Mouse (Mus musculus) heart, embryonic 13.5 days (tissue): ENCODE data around the gene Slc5a4b. TPM values are rescaled to one million over a fixed set of nuclear protein-coding genes. Genes with fewer than 3 reads are reported as not detected.

Experiments
- ATAC-seq: fragments of 200-750 bp; cut with Nextera tagmentation; 2 replicates; pipeline ENCODE4 v1.8.0; 2017; ENCODE audit warnings: moderate TSS enrichment; ENCODE audit not compliant: insufficient number of reproducible peaks, low FRiP score, low TSS enrichment; ENCODE audit errors: extremely low read depth
- H3K27ac ChIP-seq: fragments of 300-500 bp; sonication (generic); replicated peaks from 2 replicates; pipeline ENCODE4 v1.5.1; 2015; ENCODE audit warnings: moderate library complexity, mild to moderate bottlenecking, inconsistent platforms
- H3K27me3 ChIP-seq: fragments of 300-500 bp; sonication (generic); replicated peaks from 2 replicates; pipeline ENCODE4 v1.6.1; 2015; ENCODE audit warnings: mild to moderate bottlenecking, inconsistent platforms
- H3K36me3 ChIP-seq: fragments of 300-500 bp; sonication (generic); 2 replicates; pipeline ENCODE4 v1.6.1; 2015; ENCODE audit warnings: mild to moderate bottlenecking, inconsistent platforms
- H3K4me1 ChIP-seq: fragments of 300-500 bp; sonication (generic); 2 replicates; pipeline ENCODE4 v1.6.1; 2015; ENCODE audit warnings: inconsistent platforms
- H3K4me2 ChIP-seq: fragments of 300-500 bp; sonication (generic); 2 replicates; pipeline ENCODE4 v1.6.1; 2015; ENCODE audit warnings: inconsistent platforms, mild to moderate bottlenecking, moderate library complexity
- H3K4me3 ChIP-seq: fragments of 300-500 bp; sonication (generic); 2 replicates; pipeline ENCODE4 v1.5.1; 2015; ENCODE audit warnings: moderate library complexity, mild to moderate bottlenecking, inconsistent platforms
- H3K9ac ChIP-seq: fragments of 300-500 bp; sonication (generic); 2 replicates; pipeline ENCODE4 v1.6.1; 2015; ENCODE audit warnings: inconsistent platforms, mild to moderate bottlenecking, moderate library complexity
- H3K9me3 ChIP-seq: fragments of 300-500 bp; sonication (generic); 2 replicates; pipeline ENCODE4 v1.6.1; 2016; ENCODE audit warnings: inconsistent platforms
- WGBS: fragments of 180-500 bp; shearing (Covaris S2); methylation state at CpG from one replicate; pipeline ENCODE4 v1.1.7; 2015; ENCODE audit warnings: mixed read lengths; 5-methylcytosine and 5-hydroxymethylcytosine counted together
- polyA plus RNA-seq: library from polyadenylated mRNA; unstranded; fragments of >200 nt; fragmentation: Nextera tagmentation; extraction: Ambion mirVana; gene quantifications from 2 replicates; pipeline ENCODE4 v1.2.1, GENCODE M21; 2015

Gene Slc5a4b
- polyA plus RNA-seq, 1 experiment from 2014 or later: not detected

- no peak overlapping the region for H3K9ac ChIP-seq
- H3K4me2 ChIP-seq: no peak overlapping the region
- no peaks in the 10 kb centered on the region for H3K9me3 ChIP-seq
- H3K4me1 ChIP-seq: peaks cover 18% of the 10 kb centered on the region
- peaks cover 71% of the 10 kb centered on the region for H3K36me3 ChIP-seq
- ATAC-seq: no peak
- no peaks in the 10 kb centered on the region for H3K27me3 ChIP-seq
- 85% methylated on average over 5 of the region's 5 CpGs for WGBS
- H3K27ac ChIP-seq: no peak overlapping the region
- no peak overlapping the region for H3K4me3 ChIP-seq
Observed at GRCm38 (mm10) chr10:76036962-76037361, 73.8 kb downstream of the Slc5a4b start.

DNA sequence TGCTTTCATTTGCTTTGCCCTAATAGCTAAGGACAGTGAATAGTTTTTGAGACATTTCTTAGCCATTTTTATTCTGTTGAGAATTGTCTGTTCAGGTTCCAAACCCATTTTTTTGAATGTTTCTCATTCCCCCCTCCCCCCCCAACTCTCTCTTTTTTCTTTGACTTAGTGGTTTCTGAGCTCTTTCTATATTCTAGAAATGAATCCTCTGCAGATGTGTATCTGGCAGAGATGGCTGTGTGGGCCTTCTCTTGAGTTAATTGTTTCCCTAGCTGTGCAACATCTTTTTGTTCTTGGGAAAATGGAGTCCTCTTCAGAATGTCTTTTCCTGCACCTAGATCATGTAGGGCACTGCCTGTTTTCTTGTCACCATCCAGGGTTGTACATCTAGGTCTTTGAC, 75.5 kb downstream of the Slc5a4b start:
- Histone ChIP-seq H3K9me3 (no peaks in the 10 kb centered on the region), H3K27me3 (no peaks in the 10 kb centered on the region), H3K36me3 (peaks cover 56% of the 10 kb centered on the region), H3K4me1 (peaks cover 22% of the 10 kb centered on the region), H3K4me3 (no peak overlapping the region), H3K27ac (no peak overlapping the region), H3K9ac (no peak overlapping the region), H3K4me2 (no peak overlapping the region)
- no peak for ATAC-seq

- Histone ChIP-seq H3K27ac (no peak overlapping the region), H3K4me3 (peak overlapping the region; percentile 92; the same call in 1 of the 2 replicates), H3K4me1 (peaks cover 22% of the 10 kb centered on the region), H3K9ac (no peak overlapping the region), H3K36me3 (peaks cover 45% of the 10 kb centered on the region), H3K9me3 (no peaks in the 10 kb centered on the region), H3K4me2 (peak overlapping the region; percentile 79), H3K27me3 (no peaks in the 10 kb centered on the region)
- WGBS: 87% methylated on average over 8 of the region's 8 CpGs
- ATAC-seq: no peak
Observed at GRCm38 (mm10) chr10:76034001-76034600, 76.7 kb downstream of the Slc5a4b start.

GRCm38 (mm10) chr10:76033119-76033455, 77.7 kb downstream of the Slc5a4b start:
- Histone ChIP-seq H3K27ac (peak overlapping the region; percentile 79; the same call in 1 of the 2 replicates), H3K9ac (peak overlapping the region; percentile 97), H3K27me3 (no peaks in the 10 kb centered on the region), H3K4me1 (peaks cover 25% of the 10 kb centered on the region), H3K9me3 (no peaks in the 10 kb centered on the region), H3K4me3 (peak overlapping the region; percentile 92), H3K36me3 (peaks cover 35% of the 10 kb centered on the region), H3K4me2 (peak overlapping the region; percentile 79)
- 18% methylated on average over 7 of the region's 7 CpGs for WGBS
- ATAC-seq: no peak

- Histone ChIP-seq H3K9me3 (no peaks in the 10 kb centered on the region), H3K36me3 (peaks cover 29% of the 10 kb centered on the region), H3K27ac (peak within 1 kb of the TSS; percentile 79), H3K27me3 (no peaks in the 10 kb centered on the region), H3K4me1 (peaks cover 27% of the 10 kb centered on the region), H3K9ac (peak within 1 kb of the TSS; percentile 97), H3K4me2 (peak within 1 kb of the TSS; percentile 79), H3K4me3 (peak within 1 kb of the TSS; percentile 92)
- under 1% methylated on average over 55 of the region's 58 CpGs for WGBS
- peak; percentile 98 for ATAC-seq
Observed at GRCm38 (mm10) chr10:76032402-76033118, 78.2 kb downstream of the Slc5a4b start, which contains the start of gene Zfp280b. Zfp280b (plus strand) TSS chr10:76032650.

DNA sequence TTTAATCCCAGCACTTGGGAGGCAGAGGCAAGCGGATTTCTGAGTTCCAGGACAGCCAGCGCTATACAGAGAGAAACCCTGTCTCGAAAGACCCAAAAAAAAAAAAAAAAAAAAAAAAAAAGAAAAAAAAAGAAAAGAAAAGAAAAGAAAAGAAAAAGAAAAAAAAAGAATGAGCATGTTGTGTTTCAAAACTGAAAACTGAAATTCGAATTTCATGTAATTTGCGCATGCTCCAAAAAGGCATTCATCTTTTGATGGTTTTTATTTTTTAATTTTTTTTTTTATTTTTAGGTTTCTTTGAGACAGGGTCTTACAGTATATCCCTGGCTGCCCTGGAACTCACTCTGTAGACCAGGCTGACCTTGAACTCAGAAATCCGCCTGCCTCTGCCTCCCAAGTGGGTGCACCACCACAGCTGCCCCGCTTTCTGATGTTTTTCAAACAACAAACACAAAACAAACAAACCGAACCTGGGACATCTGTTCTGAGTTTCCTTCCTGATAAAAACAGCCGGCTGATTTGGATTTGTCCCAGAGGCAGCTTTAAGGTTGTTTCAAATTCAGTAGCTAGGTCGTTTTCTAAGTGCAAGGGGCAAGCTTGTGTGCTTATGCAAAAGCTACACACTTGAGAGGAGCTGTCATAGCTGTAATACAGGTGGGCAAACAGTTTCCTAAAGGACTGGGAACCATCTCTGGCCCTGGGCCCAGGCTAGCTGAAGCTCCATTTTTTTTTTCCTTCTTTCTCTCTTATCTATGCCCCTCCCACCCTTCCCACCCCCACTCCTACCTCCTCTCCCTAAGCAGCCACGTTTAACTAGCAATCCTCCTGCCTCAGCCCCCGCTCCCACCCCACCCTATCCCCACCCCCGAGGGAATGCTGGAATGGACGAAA, 79.0 kb downstream of the Slc5a4b start:
- peak; percentile 39 for ATAC-seq
- H3K9ac ChIP-seq: peak overlapping the region; percentile 97
- H3K27ac ChIP-seq: peak overlapping the region; percentile 79
- peak overlapping the region; percentile 79 for H3K4me2 ChIP-seq
- H3K27me3 ChIP-seq: no peaks in the 10 kb centered on the region
- H3K36me3 ChIP-seq: peaks cover 23% of the 10 kb centered on the region
- WGBS: 46% methylated on average over 14 of the region's 14 CpGs
- H3K4me3 ChIP-seq: peak overlapping the region; percentile 92
- peaks cover 33% of the 10 kb centered on the region for H3K4me1 ChIP-seq
- H3K9me3 ChIP-seq: no peaks in the 10 kb centered on the region

DNA sequence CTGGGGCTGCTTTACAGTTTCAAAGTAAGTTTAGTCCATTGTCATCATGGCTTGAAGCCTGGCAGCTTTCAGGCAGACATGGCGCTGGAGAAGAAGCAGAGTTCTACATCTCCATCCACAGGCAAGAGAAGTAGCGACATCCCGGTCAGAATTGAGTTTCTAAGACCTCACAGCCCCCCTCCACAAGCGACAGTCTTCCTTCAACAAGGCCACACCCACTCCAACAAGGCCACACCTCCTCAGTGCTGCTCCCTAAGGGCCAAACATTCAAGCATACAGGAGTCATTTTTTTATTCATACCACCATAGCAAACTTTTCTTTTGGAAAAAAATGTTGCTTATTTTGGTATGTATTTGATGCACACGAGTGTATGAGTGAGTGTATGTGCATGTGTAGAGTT, 80.3 kb downstream of the Slc5a4b start:
- Histone ChIP-seq H3K9me3 (no peaks in the 10 kb centered on the region), H3K27me3 (no peaks in the 10 kb centered on the region), H3K9ac (no peak overlapping the region), H3K27ac (no peak overlapping the region), H3K4me3 (no peak overlapping the region), H3K4me2 (no peak overlapping the region), H3K36me3 (peaks cover 15% of the 10 kb centered on the region), H3K4me1 (peaks cover 33% of the 10 kb centered on the region)
- ATAC-seq: no peak
- WGBS: 59% methylated on average over 5 of the region's 5 CpGs

GRCm38 (mm10) chr10:76029276-76029675, 81.5 kb downstream of the Slc5a4b start:
- Histone ChIP-seq H3K27ac (no peak overlapping the region), H3K4me1 (peaks cover 28% of the 10 kb centered on the region), H3K27me3 (no peaks in the 10 kb centered on the region), H3K4me2 (no peak overlapping the region), H3K36me3 (0 out of 2 replicates have a peak, but pooled peaks cover 5% of the 10 kb centered on the region), H3K9me3 (peaks cover 4% of the 10 kb centered on the region; the same call in 1 of the 2 replicates), H3K4me3 (no peak overlapping the region), H3K9ac (no peak overlapping the region)
- 76% methylated on average over 5 of the region's 5 CpGs for WGBS
- ATAC-seq: no peak

DNA sequence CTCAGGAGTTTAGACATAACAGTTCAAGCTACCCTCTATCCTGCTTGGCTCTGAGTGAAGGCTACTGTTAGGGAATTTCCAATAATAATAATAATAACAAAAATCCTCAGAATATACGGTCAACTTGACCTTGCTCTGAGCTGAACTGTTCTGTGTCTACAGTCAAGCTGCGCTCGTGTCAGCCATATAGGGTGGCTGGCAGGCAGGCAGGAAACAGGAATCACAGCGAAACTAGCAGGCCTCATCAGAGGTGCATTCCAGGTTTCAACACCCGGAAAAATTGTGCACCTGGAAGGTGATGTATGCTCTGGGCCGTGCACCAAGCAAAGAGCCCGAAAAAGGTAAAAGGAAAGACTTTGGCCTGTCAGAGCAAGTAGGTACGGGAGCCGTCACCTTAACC, 82.4 kb downstream of the Slc5a4b start:
- no peak overlapping the region for H3K27ac ChIP-seq
- H3K36me3 ChIP-seq: no peaks in the 10 kb centered on the region
- H3K9me3 ChIP-seq: peaks cover 4% of the 10 kb centered on the region; the same call in 1 of the 2 replicates
- no peak overlapping the region for H3K4me3 ChIP-seq
- no peak overlapping the region for H3K4me2 ChIP-seq
- no peak overlapping the region for H3K9ac ChIP-seq
- H3K27me3 ChIP-seq: no peaks in the 10 kb centered on the region
- peaks cover 19% of the 10 kb centered on the region for H3K4me1 ChIP-seq
- ATAC-seq: no peak
- 64% methylated on average over 9 of the region's 9 CpGs for WGBS

DNA sequence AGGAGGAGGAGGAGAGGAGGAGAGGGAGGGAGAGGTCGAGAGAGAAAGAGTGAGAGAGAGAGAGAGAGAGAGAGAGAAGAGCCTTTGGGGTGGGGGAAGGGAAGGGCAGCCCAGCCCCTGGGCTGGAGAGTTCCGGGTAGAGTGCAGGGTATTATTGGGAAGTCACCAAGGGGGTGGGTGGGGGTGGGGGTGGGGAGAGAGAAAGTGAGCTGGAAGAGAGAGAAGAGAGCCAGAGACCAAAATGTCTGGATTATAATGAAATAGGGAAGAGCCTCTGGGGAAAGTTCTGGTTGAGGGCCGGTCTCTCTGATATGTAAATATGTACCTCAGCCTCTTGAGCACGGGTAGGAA, 82.8 kb downstream of the Slc5a4b start:
- no peaks in the 10 kb centered on the region for H3K27me3 ChIP-seq
- ATAC-seq: no peak
- H3K4me1 ChIP-seq: peaks cover 16% of the 10 kb centered on the region
- H3K27ac ChIP-seq: no peak overlapping the region
- no peaks in the 10 kb centered on the region for H3K36me3 ChIP-seq
- H3K9me3 ChIP-seq: peaks cover 4% of the 10 kb centered on the region; the same call in 1 of the 2 replicates
- H3K4me2 ChIP-seq: no peak overlapping the region
- no peak overlapping the region for H3K4me3 ChIP-seq
- 18% methylated on average over 4 of the region's 4 CpGs for WGBS
- no peak overlapping the region; the same call in 1 of the 2 replicates for H3K9ac ChIP-seq
